Mouse (Mus musculus) megakaryocyte, embryonic 14.5 days (primary cell): ENCODE results near the gene Scrt2.

Source experiments
- FLI1 ChIP-seq: IDR thresholded peaks from 2 replicates; pipeline ENCODE4 v1.6.1; 2012; ENCODE audit warnings: low read length, inconsistent platforms, mixed read lengths
- GATA1 ChIP-seq: IDR thresholded peaks from 3 replicates; pipeline ENCODE4 v1.6.1; 2012; ENCODE audit warnings: mixed read lengths, low read length, inconsistent platforms, borderline replicate concordance

DNA sequence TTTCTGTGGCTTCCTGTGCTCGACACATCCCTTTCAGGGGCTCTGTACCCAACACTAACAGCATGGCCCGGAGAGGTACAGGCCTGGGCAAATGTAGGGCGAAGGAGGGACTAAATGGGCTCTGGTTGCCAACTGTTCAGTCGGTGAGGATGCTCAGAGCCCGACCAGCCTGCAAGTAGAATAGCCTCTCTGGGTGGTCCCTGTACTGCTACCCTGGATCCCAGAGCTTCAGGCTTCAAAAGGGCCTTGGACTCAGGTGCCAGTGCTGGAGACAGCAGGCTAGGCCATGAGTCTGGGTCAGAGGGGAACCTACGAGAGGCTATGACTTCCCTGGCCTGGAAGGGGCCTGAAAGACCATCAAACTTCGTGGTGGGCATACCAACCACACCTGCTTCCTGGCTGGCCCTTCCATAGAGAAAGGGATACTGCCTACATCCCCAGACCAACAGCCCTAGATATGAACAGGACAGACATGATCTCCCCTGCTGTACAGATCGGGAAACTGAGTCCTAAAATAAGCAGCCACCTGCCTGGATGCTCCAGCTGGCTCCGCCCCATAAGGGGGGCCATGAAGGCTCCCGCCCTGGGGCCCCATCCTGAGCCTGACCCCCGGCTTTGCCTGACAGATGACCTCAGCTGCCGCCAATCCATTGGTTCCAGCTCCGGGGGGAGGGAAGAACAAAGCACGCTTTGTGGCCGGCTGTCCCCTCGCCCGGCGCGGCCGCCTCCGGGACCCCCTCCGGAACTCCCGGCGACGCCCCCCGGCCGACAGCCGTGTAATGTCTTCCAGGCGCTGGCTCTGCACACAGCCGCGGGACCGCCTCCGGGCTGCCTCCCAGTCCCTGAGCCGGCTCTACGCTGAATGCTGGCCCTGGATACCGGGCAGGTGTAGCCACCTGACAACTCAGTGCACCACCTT lies 33.0 kb downstream of the Scrt2 start:
- TF ChIP-seq GATA1 (no peak), FLI1 (no peak)
